Mouse (Mus musculus): ENCODE results near the gene Slc1a1. TPM values are rescaled to one million over a fixed set of nuclear protein-coding genes. Genes with fewer than 3 reads are reported as not detected.

The Slc1a1 gene
- polyA plus RNA-seq, 1 experiment from 2014 or later, result 4.9 TPM

DNA sequence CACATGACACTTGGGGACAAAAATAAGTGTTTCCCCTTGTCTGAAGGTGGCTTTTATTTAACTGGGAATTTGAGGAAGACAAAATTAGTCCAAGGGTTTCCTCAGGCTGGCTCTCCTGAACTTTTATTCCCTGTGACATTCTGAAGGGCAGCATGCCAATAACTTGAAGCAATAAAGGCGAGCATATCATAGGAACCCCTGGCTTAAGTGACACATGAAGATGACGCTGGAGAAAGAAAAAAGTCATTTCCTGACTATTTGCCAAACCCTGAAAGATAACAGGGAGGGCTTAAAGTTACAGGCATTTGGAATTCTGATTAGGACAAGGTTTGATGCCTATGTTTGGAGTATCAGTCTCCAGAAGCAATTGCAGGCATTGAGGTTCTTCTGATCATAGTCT is 112.5 kb downstream of the Slc1a1 start:
- Histone ChIP-seq H3K27ac (ENCODE audit: low read length) (peak overlapping the region; percentile 85), H3K9ac (ENCODE audit: low read length) (no peak overlapping the region), H3K36me3 (ENCODE audit: control insufficient read depth, insufficient read depth) (peaks cover 4% of the 10 kb centered on the region), H3K9me3 (replicated peaks; ENCODE audit: control insufficient read depth, low read length) (no peaks in the 10 kb centered on the region), H3K4me1 (ENCODE audit: control insufficient read depth, insufficient read depth, low read length) (peaks cover 12% of the 10 kb centered on the region), H3K4me2 (ENCODE audit: low read depth, low read length) (no peak overlapping the region), H3K4me3 (ENCODE audit: low read length) (no peak overlapping the region), H3K27me3 (ENCODE audit: control insufficient read depth, insufficient read depth, low read length) (no peaks in the 10 kb centered on the region)
- WGBS, result 17% methylated on average over 2 of the region's 2 CpGs
- no peak for ATAC-seq (replicated peaks; ENCODE audit: extremely low read depth, insufficient read depth, low FRiP score)

DNA sequence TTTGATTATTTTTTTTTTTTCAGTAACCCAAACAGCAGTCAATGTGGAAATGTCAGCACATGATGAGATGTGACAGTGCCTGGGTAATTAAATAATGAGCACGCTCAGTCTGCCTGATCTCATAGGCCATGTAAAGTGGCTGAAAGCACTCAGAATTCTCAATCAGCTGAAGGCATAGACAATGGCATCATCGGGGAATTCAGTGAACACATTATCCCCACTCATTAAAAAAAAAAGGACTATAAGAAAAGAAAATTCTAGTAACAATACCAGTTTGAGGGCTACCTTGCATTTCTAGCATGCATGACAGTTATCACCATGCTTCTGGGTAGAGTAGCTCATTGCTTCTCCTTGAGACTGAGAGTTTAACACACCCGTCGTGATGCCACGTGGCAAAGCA is 116.4 kb downstream of the Slc1a1 start:
- no peak for ATAC-seq (replicated peaks; ENCODE audit: extremely low read depth, insufficient read depth, low FRiP score)
- 80% methylated on average over 5 of the region's 5 CpGs for WGBS
- H3K4me3 ChIP-seq (ENCODE audit: low read length), result no peak overlapping the region
- peaks cover 4% of the 10 kb centered on the region for H3K36me3 ChIP-seq (ENCODE audit: control insufficient read depth, insufficient read depth)
- peaks cover 12% of the 10 kb centered on the region for H3K4me1 ChIP-seq (ENCODE audit: control insufficient read depth, insufficient read depth, low read length)
- H3K9ac ChIP-seq (ENCODE audit: low read length), result no peak overlapping the region
- H3K27me3 ChIP-seq (ENCODE audit: control insufficient read depth, insufficient read depth, low read length), result no peaks in the 10 kb centered on the region
- no peak overlapping the region for H3K27ac ChIP-seq (ENCODE audit: low read length)
- no peak overlapping the region for H3K4me2 ChIP-seq (ENCODE audit: low read depth, low read length)
- no peaks in the 10 kb centered on the region for H3K9me3 ChIP-seq (replicated peaks; ENCODE audit: control insufficient read depth, low read length)

DNA sequence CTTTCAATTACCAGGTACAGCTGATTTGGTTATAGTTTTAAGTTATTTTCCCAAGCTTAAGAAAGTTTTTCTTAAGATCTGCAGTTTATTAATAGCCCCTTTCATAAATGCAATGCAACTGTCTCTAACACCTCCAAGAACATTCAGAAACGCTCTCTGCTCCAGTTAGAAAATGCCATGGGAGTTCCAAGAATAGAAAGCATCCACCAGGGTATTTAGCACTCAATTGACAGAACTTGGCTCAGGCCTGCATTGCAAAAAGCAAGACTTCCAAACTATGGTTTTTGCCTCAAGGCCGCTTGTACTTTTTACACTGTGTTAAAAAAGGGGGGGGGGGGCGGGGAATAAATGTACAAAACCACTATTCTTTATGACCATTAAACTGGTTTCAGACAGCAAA is 128.3 kb downstream of the Slc1a1 start:
- H3K9ac ChIP-seq (ENCODE audit: low read length), result peak overlapping the region; percentile 83
- ATAC-seq (replicated peaks; ENCODE audit: extremely low read depth, insufficient read depth, low FRiP score), result no peak
- H3K27ac ChIP-seq (ENCODE audit: low read length), result peak overlapping the region; percentile 95
- H3K9me3 ChIP-seq (replicated peaks; ENCODE audit: control insufficient read depth, low read length), result no peaks in the 10 kb centered on the region
- no peaks in the 10 kb centered on the region for H3K36me3 ChIP-seq (ENCODE audit: control insufficient read depth, insufficient read depth)
- H3K4me3 ChIP-seq (ENCODE audit: low read length), result peak overlapping the region; percentile 65
- H3K4me1 ChIP-seq (ENCODE audit: control insufficient read depth, insufficient read depth, low read length), result peaks cover 22% of the 10 kb centered on the region
- no peaks in the 10 kb centered on the region for H3K27me3 ChIP-seq (ENCODE audit: control insufficient read depth, insufficient read depth, low read length)
- H3K4me2 ChIP-seq (ENCODE audit: low read depth, low read length), result peak overlapping the region; percentile 73
- 31% methylated on average over 3 of the region's 3 CpGs for WGBS

DNA sequence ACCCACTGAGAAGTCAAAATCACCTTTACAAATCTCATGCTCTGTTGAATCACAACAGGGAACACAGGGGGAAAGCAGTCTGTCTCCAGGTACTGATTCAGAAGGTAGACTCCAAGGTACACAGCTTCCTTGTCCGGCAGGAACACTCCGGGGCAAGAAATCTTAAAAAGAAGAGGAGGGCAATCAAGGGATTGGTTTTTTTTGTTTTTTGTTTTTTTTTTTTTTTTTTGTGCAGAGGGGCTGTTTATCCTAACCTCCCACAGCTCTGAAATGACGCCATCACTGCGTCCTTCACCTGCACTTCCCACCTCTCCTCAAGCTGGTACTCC is 128.6 kb downstream of the Slc1a1 start:
- H3K27ac ChIP-seq (ENCODE audit: low read length), result peak overlapping the region; percentile 95
- H3K4me2 ChIP-seq (ENCODE audit: low read depth, low read length), result peak overlapping the region; percentile 73
- H3K4me3 ChIP-seq (ENCODE audit: low read length), result peak overlapping the region; percentile 65
- WGBS, result 3% methylated on average over 4 of the region's 4 CpGs
- H3K4me1 ChIP-seq (ENCODE audit: control insufficient read depth, insufficient read depth, low read length), result peaks cover 22% of the 10 kb centered on the region
- peak overlapping the region; percentile 83 for H3K9ac ChIP-seq (ENCODE audit: low read length)
- H3K27me3 ChIP-seq (ENCODE audit: control insufficient read depth, insufficient read depth, low read length), result no peaks in the 10 kb centered on the region
- H3K36me3 ChIP-seq (ENCODE audit: control insufficient read depth, insufficient read depth), result no peaks in the 10 kb centered on the region
- ATAC-seq (replicated peaks; ENCODE audit: extremely low read depth, insufficient read depth, low FRiP score), result no peak
- no peaks in the 10 kb centered on the region for H3K9me3 ChIP-seq (replicated peaks; ENCODE audit: control insufficient read depth, low read length)

Other genes with a start within 250 kb of the Slc1a1 start
- gene Glis3, start 155.0 kb upstream of the Slc1a1 start, polyA plus RNA-seq (2015; fragmentation: Nextera tagmentation; extraction: Ambion mirVana), result 1.3 and 1.7 TPM in 2 replicates
- 7.9 and 8.8 TPM in 2 replicates for gene Plpp6, start 128.9 kb downstream of the Slc1a1 start, polyA plus RNA-seq (2015; fragmentation: Nextera tagmentation; extraction: Ambion mirVana)
- gene 4430402I18Rik, start 132.8 kb downstream of the Slc1a1 start, polyA plus RNA-seq (2015; fragmentation: Nextera tagmentation; extraction: Ambion mirVana), result 11.0 and 11.2 TPM in 2 replicates
- gene Cdc37l1, start 155.3 kb downstream of the Slc1a1 start, polyA plus RNA-seq (2015; fragmentation: Nextera tagmentation; extraction: Ambion mirVana), result 54.7 and 55.7 TPM in 2 replicates
- 98.6 and 99.3 TPM in 2 replicates for gene Ak3, start 212.9 kb downstream of the Slc1a1 start, polyA plus RNA-seq (2015; fragmentation: Nextera tagmentation; extraction: Ambion mirVana)